Mouse (Mus musculus): ENCODE measurements around the gene Cdr2l.

Cdr2l gene

DNA sequence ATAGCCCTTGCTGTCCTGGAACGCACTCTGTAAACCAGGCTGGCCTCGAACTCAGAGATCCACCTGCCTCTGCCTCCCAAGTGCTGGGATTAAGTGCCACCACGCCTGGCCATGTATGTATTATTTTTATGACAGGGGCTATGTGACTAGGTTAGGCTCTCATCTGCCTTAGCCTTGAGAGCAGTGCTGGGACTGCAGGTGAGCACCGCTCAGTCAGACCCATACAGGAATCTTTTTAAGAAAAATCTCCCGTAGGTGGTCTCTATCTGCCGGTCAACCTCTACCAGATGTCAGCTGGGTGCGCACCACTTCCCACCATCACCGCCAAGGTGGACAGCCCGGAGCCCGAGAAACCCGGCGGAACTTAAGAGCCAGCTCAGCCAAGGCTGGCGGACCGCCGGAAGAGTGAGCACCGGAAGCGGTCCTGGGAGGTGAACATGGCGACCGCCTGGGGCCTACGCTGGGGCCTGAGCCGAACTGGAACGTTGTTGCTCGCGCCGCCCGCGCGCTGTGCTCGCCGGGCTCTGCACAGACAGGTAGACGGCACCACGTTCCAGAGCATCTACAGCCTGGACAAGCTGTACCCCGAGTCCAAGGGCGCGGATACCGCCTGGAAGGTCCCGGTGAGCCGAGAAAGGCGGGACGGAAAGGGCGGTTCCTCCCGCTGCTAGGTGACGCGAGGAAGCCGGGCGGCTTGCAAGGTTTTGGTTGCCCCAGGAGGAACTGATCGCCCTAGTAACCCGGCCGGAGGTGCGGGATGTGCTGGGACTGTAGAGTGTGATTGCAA, 21.8 kb downstream of the Cdr2l start, which contains the start of gene Mrpl58:
Mrpl58 (plus strand) TSS at position 415 of the 787 bp plus-strand sequence.
- DNase-seq (ENCODE audit: extremely low read depth, low read depth, low spot score): no peak

DNA sequence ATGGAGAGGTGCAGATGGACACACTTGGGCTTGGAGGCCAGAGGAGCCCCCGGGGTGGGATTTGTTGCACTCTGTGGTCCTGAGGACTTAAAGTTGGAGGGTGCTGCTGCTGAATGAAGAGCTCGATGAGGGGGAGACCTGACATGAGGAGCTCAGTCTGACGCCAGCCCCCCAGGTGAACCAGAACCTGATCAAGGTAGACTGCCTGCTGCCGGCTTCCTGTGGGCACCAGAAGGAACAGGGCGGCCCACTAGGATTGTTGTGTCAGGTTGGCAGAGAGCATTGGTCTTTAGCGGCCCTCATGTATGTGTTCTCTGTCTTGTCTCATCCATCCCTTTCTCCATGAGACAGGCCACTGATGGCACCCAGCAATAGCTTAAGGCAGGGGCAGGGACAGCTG, 24.0 kb downstream of the Cdr2l start:
- no peak for DNase-seq (ENCODE audit: extremely low read depth, low read depth, low spot score)

DNA sequence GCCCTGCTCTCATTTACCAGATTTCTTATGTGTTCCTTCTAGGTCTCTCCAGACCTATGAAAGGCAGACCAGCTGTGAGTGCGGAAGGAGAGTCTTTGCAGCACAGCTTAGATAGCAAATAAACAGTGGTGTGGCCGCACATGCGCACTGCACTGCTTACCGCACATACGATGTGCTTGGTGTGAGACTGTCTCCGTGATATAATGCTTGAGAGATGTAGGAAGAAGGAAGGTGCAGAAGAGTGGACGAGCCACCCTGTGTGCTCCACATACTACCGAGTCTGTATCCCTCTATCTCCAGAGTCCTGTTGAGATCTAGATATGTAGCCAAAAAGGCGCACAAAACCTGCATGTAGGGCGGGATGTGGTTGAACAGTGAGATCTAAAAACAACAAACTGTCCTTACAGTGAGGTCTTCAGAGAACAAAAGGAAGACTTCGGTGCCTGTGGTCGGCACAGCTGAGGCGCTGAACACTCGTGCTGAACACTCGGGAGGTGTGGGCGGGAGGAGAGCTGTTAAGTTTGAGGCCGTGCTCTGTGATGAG, 25.2 kb downstream of the Cdr2l start:
- DNase-seq (ENCODE audit: extremely low read depth, low read depth, low spot score): no peak

DNA sequence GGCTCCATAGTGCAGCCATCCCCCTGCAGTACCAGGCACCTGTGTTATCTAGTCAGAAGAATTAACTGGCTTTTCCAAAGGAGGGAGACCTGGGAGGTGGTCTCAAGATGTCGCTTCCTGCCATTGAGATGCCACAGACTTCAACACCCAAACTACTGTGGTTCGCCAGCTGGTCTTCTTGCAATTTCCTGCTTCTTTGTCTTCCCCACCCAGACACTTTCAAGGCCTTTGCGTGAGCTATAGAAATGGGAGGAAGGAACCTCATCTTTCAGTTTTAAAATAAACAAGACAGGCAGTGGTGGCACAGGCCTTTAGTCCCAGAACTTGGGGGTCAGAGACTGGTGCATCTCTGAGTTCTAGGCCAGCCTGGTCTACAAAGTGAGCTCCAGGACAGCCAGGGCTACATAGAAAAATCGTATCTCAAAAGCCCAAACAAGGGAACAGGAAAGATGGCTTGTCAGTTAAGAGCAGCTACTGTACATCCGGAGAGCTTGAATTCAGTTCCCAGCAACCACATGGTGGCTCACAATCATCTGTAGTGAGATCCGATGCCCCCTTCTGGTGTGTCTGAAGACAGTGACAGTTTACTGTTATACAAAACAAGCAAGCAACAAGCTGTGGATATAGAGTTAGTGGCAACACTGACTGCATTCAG, 26.7 kb downstream of the Cdr2l start:
- no peak for DNase-seq (ENCODE audit: extremely low read depth, low read depth, low spot score)

DNA sequence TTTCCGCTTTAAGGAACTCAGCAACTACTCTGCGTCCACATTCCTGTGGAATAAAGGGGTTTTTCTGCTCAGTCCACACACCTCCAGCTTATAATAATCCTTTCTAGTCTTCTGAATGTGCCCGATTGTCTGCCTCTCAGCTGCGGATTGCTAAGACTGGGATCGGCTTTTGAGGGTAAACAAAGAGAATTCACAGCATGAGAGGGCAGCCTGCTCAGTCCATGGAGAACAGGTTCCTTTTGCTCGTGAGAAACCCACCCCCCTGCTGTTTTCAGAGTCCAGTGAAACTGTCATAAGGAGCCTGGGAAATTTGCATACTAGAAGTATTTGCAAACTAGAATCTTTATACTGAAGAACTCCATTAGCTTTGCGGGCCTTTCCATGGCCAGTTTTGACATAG, 27.8 kb downstream of the Cdr2l start:
- DNase-seq (ENCODE audit: extremely low read depth, low read depth, low spot score): no peak

DNA sequence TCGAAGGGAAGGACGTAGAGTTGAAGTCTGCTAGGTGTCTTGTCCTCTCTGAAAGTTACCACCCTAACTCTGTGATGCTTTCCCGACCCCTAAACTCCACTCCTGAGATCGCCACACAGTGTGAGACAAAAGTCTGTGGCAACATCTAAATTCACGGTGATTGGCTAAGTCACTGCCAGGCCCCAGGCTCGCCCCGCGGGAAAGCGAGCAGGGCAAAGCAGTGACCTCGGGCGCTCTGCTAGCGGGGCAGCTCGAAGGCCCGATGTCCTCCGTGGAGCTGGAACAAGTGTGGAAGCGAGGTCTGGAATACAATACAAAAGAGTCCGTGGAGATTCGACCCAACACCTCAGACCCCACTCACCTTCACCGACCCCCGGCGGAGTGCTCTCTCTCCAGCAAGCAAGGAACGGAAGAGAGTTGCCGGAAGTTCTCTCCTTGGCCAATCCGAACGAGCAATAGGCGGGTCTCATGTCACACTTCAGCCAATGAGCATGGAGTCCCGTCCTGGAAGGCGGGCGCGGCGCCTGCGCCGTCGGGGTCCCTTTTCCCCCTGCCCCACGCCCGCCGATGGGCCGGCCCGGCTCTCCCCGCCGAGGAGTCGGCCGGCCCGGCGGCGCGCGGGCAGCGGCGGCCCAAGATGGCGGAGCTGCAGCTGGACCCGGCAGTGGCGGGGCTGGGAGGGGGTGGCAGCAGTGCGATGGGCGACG, 38.0 kb downstream of the Cdr2l start, which contains the start of the genes Atp5h and Kctd2:
Atp5h (minus strand) TSS at position 432 of the 707 bp plus-strand sequence.
Kctd2 (plus strand) TSS at position 598 of the 707 bp plus-strand sequence.
- no peak for DNase-seq (ENCODE audit: extremely low read depth, low read depth, low spot score)

DNA sequence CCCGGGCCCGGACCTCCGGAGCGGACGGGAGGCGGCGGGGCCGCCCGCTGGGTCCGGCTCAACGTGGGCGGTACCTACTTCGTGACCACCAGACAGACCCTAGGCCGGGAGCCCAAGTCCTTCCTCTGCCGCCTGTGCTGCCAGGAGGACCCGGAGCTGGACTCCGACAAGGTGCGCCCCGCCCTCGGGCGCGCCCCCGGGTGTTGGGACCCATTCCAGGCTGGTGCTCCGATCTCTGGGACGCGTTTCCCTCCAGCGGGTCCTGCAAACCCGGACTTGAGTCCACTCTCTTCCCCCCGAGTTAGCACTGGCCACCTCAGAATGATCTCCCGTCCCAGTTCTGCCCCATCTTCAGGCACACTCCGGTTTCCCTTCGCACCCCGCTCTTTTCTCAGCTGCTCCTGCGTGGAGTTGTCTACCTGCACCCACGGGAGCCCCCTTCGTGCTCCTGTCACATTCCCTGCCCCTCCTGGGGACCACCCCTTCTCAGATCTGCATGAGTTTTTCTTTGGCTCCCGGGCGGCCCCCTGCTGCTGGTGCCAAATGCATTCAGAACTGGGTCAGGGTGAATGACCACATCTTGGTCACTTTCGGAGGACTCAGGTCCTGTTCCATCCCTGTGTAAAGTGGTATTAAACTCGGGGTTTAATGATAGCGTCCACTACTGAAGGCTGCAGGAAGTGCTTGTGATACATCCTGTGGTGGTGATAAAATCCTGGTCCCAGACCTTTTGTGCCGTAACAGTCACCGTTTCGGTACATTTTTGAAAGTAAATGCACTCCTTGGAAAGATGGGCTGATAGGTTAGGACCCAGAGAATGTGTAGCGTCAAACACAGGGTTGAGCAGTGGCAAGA, 38.8 kb downstream of the Cdr2l start:
- no peak for DNase-seq (ENCODE audit: extremely low read depth, low read depth, low spot score)

DNA sequence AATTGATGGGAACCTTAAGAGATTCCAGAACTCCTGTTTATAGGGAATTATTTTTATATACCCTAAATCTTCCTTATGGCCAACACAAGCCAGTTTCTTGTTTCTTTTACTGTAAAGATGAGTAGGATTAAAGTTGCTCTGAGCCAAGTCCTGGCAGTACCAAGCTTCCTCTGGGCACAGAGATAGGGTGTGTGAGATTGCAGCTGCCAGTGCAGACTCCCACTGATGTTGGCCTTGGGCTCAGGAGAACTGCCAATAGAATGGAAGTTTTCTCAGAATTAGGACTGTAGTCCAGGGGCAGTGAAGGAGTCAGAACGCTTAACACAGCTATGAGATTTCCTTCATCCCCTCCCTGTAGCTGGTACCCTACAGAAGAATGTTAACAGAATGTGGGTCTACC, 39.6 kb downstream of the Cdr2l start:
- no peak for DNase-seq (ENCODE audit: extremely low read depth, low read depth, low spot score)

DNA sequence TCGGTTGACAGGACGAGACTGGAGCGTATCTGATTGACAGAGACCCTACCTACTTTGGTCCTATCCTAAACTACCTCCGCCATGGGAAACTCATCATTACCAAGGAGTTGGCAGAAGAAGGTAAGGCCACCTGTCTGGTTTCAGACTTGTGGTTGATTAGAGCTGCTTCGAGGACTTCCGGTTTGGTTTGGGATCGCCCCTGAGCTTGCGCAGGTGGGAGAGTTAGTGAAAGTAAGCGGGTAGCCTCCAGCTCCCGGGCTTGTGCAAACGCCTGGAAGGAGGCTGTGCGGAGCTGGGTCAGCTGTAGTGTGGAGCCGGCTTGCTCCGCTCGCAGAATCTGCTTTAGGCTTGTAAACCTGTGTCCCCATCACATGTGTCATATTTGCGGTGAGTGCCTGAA, 40.3 kb downstream of the Cdr2l start:
- DNase-seq (ENCODE audit: extremely low read depth, low read depth, low spot score): no peak

DNA sequence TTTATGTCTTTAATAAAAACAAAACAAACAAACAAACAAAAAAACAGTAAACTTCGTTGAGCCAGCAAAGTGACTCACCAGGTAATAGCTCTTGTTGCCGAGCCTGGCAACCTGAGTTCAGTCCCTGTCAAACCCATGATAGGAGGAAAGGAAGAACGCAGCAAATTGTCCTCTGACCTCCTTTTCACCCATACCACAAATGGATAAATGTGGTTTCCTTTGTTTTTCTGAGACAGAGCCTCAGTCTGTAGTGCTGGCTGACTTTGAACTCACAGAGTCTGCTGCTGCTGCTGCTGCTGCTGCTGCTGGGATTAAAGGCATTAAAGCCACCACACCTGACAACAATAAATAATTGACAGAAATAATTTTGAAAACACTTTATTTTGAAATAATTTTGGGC, 41.4 kb downstream of the Cdr2l start:
- no peak for DNase-seq (ENCODE audit: extremely low read depth, low read depth, low spot score)

DNA sequence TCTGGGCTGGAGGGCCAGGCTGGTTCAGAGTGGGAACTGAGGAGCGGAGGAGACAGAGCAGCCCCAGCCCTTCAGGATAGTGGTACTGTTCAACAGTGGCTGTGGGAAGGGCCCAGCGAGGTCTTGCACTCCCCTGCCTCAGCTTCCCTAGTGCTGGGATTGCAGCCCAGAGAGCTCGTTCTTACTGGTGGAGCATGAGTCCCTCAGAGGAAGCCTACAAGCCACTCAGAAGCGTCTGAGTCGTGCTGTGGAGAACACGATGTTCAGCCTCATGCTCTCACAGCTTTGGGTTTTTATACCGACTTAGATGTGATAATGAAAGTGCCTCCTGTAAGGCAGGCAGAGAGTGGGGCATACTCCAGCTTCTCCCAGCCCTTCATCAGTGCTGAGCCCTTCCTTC, 43.0 kb downstream of the Cdr2l start:
- DNase-seq (ENCODE audit: extremely low read depth, low read depth, low spot score): no peak

DNA sequence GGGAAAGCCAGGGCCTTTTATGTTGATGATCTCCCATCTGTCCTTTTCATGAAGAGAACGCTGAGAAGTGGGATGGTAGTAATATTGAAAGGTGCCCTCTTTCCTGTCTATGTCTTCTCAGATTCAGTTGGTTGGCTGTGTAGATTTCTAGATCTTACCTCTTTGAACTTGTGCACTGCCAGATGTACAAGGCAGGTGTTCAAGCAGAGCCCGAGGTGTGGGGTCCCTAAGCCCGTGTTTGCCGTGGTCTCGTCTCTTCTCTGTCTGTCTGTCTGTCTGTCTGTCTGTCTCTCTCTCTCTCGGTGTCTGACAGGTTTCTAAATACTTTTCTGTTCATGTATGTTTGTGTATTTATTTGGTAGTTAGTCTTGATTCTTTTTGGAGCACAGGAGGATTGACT, 44.0 kb downstream of the Cdr2l start:
- no peak for DNase-seq (ENCODE audit: extremely low read depth, low read depth, low spot score)

DNA sequence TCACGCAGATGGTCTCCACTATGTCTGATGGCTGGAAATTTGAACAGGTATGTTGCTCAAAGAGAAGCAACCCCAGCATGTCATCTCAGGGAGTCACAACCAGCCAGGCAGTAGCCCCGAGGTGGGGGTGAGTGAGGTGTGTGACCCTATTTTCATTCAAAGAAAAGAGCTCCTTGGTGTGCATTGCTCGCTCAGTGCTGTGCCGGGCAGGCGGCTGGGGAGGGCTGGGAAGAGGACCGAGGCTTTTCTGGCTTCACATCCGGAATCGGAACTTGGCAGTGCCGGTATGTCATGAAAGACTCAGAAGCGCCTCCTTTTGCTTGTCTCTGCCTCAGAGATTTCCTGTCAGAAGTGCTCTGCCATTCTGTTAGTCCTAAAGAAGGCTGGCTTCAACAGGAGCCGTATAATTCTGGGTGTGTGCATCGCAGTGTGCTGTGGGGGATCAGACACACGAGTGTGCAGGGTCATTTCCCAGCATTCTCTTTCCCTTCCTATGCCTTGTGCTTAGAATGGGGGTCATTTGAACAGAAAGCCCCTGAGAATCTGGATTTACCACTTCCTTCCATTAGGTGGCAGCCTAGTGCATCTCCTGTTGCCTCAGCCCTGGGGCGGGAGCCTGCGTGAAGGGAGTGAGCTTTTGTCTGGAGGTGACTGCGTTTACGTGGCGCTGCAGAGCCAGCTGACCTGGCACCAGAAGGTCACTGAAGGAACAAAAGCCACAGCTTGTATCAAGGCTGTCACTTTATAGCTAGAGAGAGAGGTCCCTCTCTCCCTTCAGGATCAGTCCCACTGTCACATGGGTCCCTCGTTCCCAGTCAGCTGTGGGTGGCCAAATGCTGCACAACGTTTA, 46.0 kb downstream of the Cdr2l start:
- no peak for DNase-seq (ENCODE audit: extremely low read depth, low read depth, low spot score)

DNA sequence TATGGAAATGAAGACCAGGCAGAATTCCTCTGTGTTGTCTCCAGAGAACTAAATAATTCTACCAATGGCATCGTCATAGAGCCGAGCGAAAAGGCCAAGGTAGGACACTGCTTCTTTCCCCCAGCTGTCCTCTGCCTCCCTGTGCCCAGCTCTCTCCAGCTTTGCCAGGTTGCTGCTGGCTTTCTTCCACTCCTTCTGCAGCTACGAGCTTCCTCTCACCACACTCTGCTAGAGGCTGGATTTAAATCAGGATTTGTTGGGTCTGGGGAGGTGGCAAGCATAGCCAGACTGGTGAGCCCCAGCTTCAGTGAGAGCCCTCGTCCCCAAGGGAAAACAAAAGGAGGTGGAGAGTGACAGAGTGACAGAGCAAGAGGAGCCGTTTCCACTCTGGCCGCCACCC, 47.6 kb downstream of the Cdr2l start:
- no peak for DNase-seq (ENCODE audit: extremely low read depth, low read depth, low spot score)

DNA sequence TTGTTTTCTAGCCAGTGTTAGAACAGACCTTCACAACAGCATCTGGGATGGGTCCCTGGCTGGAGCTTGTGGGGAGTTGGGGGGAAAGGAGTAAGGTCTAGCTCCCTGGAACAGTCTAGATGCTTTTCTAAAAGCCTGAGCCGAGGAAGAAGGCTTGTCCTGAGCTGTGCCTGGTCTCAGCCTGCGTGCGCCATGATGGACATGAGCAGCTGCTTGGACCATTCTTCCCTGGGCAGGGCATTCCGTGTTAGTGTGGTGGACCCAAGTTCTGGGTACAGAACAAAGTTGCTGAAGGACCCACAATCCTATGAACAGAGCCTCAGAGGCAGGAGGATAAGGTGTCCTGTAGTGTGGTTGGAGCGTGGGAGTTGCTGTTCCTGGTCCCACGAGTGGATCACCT, 48.8 kb downstream of the Cdr2l start:
- DNase-seq (ENCODE audit: extremely low read depth, low read depth, low spot score): no peak

DNA sequence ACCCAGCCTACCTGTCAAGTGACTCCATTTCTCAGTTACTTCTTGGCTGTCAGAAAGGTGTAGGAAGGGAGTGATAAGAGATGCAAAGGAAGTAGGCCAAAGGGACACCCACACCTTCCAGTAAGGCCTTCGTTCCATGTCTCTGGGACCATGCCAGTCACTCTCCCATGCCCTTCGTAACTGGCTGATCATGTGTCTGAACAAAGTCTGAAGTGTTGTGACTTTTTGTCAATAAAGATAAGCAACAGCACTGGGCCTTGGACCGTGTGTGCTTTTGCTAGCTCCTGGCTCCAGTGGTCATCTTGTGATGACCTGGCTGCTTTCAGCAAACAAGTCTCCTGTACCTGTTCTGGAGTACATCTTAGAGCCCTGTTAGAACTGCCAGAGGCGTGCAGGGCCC, 51.1 kb downstream of the Cdr2l start:
- no peak for DNase-seq (ENCODE audit: extremely low read depth, low read depth, low spot score)

DNA sequence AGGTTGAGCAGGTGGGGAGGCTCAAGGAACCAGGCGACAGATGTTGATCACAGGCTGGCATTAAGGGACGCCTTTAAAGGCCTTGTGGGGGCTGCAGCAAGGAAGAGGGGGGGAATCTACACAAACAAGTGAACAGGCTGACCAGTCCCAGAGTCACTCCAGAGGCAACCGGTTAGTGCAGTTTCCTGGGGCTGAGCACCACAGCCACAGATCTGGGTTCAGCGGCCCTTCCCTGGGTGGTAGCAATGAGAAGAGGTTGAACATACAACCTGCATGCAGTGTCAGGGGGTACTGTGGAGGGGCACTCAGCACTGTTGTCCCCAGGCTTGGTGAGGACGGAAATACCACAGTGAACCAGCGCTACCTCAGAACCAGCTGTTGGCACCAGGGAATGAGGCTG, 51.6 kb downstream of the Cdr2l start:
- DNase-seq (ENCODE audit: extremely low read depth, low read depth, low spot score): no peak

DNA sequence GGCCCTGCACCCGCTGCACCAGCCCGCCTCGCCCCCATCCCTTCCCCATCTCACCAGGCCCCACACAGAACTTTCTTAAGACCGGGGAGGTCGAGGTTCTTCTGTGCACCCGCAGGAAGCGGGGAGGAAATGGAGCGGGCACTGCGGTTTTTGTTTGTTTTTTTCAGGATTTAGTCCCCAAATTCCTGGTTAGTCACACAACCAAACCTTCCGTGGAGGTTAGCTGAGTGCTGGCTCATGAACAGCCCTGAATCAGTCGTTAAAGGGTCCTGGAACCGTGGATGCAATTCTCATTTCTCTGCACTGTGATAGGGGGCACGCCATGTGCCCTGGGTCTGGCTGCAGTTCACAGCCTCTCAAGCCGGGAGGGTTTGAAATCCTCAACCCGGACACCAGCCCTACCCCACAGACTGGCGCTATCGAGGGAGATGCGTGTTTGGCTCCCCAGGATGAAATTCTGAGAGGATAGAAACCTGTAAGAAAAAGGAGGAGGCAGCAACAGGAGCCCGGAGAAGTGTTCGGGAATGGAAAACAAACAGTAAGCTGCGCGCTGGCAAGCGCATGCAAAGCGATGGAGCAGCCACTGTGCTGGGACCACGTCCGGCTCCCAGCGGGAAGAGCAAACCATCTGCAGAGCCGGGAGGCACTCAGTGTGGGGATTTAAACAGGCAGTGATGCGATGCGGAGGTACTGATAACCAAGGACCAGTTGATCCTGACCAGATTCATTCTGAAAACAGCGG, 54.1 kb downstream of the Cdr2l start:
- no peak for DNase-seq (ENCODE audit: extremely low read depth, low read depth, low spot score)

DNA sequence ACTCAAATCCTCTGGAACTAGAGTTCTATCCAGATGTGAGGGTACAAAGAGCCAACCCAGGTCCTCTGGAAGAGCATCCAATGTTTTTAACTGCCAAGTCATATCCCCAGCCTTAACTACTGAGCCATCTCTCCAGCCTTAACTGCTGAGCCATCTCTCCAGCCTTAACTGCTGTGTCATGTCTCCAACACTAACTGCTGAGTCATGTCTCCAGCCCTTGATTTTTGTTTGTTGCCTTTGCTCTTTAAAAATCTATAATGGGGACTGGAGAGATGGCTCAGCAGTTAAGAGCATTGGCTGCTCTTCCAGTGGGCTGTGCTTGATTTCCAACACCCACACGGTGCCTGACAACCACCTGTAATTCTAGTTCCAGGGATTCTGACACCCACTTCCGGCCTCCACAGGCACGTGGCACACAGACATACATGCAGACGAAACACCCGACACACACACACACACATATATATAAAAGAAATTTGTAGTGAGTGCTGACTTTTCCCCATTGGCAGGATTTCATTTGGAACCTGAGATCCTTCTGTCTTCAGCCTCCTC, 55.9 kb downstream of the Cdr2l start:
- DNase-seq (ENCODE audit: extremely low read depth, low read depth, low spot score): no peak

Measured in fat pad, adult 2 months (tissue).